Mouse (Mus musculus) midbrain, embryonic 15.5 days (tissue): ENCODE data around the gene Ermp1. TPM values are rescaled to one million over a fixed set of nuclear protein-coding genes. Genes with fewer than 3 reads are reported as not detected.
"Not testable (repeated sequence)": the region's sequence is repeated elsewhere in the genome, so short reads cannot be mapped to it uniquely, and the experiment has no call there.

ENCODE experiments used
- ATAC-seq: fragments of 200-750 bp; cut with Nextera tagmentation; replicated peaks from 2 replicates; pipeline ENCODE4 v1.8.0; 2017; ENCODE audit warnings: moderate TSS enrichment
- H3K27ac ChIP-seq: fragments of 300-500 bp; sonication (generic); 2 replicates; pipeline ENCODE4 v1.5.1; 2015; ENCODE audit warnings: mild to moderate bottlenecking, inconsistent platforms
- H3K27me3 ChIP-seq: fragments of 300-500 bp; sonication (generic); replicated peaks from 2 replicates; pipeline ENCODE4 v1.6.1; 2015; ENCODE audit warnings: inconsistent platforms
- H3K36me3 ChIP-seq: fragments of 300-500 bp; sonication (generic); replicated peaks from 2 replicates; pipeline ENCODE4 v1.6.1; 2015; ENCODE audit warnings: inconsistent platforms
- H3K4me1 ChIP-seq: fragments of 300-500 bp; sonication (generic); 2 replicates; pipeline ENCODE4 v1.6.1; 2015; ENCODE audit warnings: inconsistent platforms
- H3K4me2 ChIP-seq: fragments of 300-500 bp; sonication (generic); 2 replicates; pipeline ENCODE4 v1.6.1; 2015; ENCODE audit warnings: inconsistent platforms, mild to moderate bottlenecking, moderate library complexity
- H3K4me3 ChIP-seq: fragments of 300-500 bp; sonication (generic); 2 replicates; pipeline ENCODE4 v1.5.1; 2015; ENCODE audit warnings: mild to moderate bottlenecking, inconsistent platforms
- H3K9ac ChIP-seq: fragments of 300-500 bp; sonication (generic); 2 replicates; pipeline ENCODE4 v1.6.1; 2015; ENCODE audit warnings: mild to moderate bottlenecking, inconsistent platforms
- H3K9me3 ChIP-seq: fragments of 300-500 bp; sonication (generic); 2 replicates; pipeline ENCODE4 v1.6.1; 2016; ENCODE audit warnings: inconsistent platforms
- WGBS: fragments of 180-500 bp; shearing (Covaris S2); methylation state at CpG from one replicate; pipeline ENCODE4 v1.1.7; 2015; ENCODE audit warnings: mixed read lengths; 5-methylcytosine and 5-hydroxymethylcytosine counted together
- polyA plus RNA-seq: library from polyadenylated mRNA; unstranded; fragments of >200 nt; fragmentation: Nextera tagmentation; extraction: Ambion mirVana; gene quantifications from 2 replicates; pipeline ENCODE4 v1.2.1, GENCODE M21; 2015

The Ermp1 gene
- polyA plus RNA-seq, 1 experiment from 2014 or later: 9.0 TPM

GRCm38 (mm10) chr19:29610907-29611306 lies 37.3 kb downstream of the Ermp1 start:
- Histone ChIP-seq H3K27ac (no peak overlapping the region), H3K27me3 (no peaks in the 10 kb centered on the region), H3K4me3 (no peak overlapping the region), H3K36me3 (no peaks in the 10 kb centered on the region), H3K4me1 (no peaks in the 10 kb centered on the region), H3K4me2 (no peak overlapping the region), H3K9me3 (no peaks in the 10 kb centered on the region), H3K9ac (no peak overlapping the region)
- no peak for ATAC-seq
- WGBS: 91% methylated on average over 10 of the region's 10 CpGs

GRCm38 (mm10) chr19:29608212-29608611 lies 40.0 kb downstream of the Ermp1 start:
- Histone ChIP-seq H3K9ac (no peak overlapping the region), H3K4me1 (no peaks in the 10 kb centered on the region), H3K36me3 (0 out of 2 replicates have a peak, but pooled peaks cover 4% of the 10 kb centered on the region), H3K4me3 (no peak overlapping the region), H3K9me3 (no peaks in the 10 kb centered on the region), H3K27me3 (no peaks in the 10 kb centered on the region), H3K27ac (no peak overlapping the region), H3K4me2 (no peak overlapping the region)
- no peak for ATAC-seq
- WGBS: 86% methylated on average over 4 of the region's 4 CpGs

- WGBS: 91% methylated on average over 4 of the region's 4 CpGs
- H3K9me3 ChIP-seq: no peaks in the 10 kb centered on the region
- no peak for ATAC-seq
Measured at GRCm38 (mm10) chr19:29607521-29607920, 40.7 kb downstream of the Ermp1 start.

GRCm38 (mm10) chr19:29604653-29605052 lies 43.6 kb downstream of the Ermp1 start:
- Histone ChIP-seq H3K9ac (no peak overlapping the region), H3K4me3 (no peak overlapping the region), H3K4me1 (no peaks in the 10 kb centered on the region), H3K4me2 (no peak overlapping the region), H3K27me3 (no peaks in the 10 kb centered on the region), H3K36me3 (peaks cover 17% of the 10 kb centered on the region; the same call in 1 of the 2 replicates), H3K27ac (no peak overlapping the region), H3K9me3 (no peaks in the 10 kb centered on the region)
- no peak for ATAC-seq
- 94% methylated on average over 3 of the region's 3 CpGs for WGBS

More at GRCm38 (mm10) chr19:29607521-29607920, 40.7 kb downstream of the Ermp1 start:
- Histone ChIP-seq H3K4me1 (no peaks in the 10 kb centered on the region), H3K9ac (no peak overlapping the region), H3K36me3 (peaks cover 9% of the 10 kb centered on the region; the same call in 1 of the 2 replicates), H3K4me3 (no peak overlapping the region), H3K27me3 (no peaks in the 10 kb centered on the region), H3K27ac (no peak overlapping the region), H3K4me2 (no peak overlapping the region)

GRCm38 (mm10) chr19:29603548-29604353 lies 44.5 kb downstream of the Ermp1 start:
- no peak for ATAC-seq
- H3K4me2 ChIP-seq: no peak overlapping the region
- H3K4me3 ChIP-seq: no peak overlapping the region
- peaks cover 22% of the 10 kb centered on the region; the same call in 1 of the 2 replicates for H3K36me3 ChIP-seq
- no peaks in the 10 kb centered on the region for H3K9me3 ChIP-seq
- H3K9ac ChIP-seq: no peak overlapping the region
- no peak overlapping the region for H3K27ac ChIP-seq
- WGBS: 89% methylated on average over 14 of the region's 14 CpGs
- no peaks in the 10 kb centered on the region for H3K27me3 ChIP-seq
- no peaks in the 10 kb centered on the region for H3K4me1 ChIP-seq

GRCm38 (mm10) chr19:29598981-29599380 lies 49.2 kb downstream of the Ermp1 start:
- no peak overlapping the region for H3K27ac ChIP-seq
- no peaks in the 10 kb centered on the region for H3K4me1 ChIP-seq
- no peaks in the 10 kb centered on the region for H3K9me3 ChIP-seq
- no peak overlapping the region for H3K4me3 ChIP-seq
- no peak overlapping the region for H3K4me2 ChIP-seq
- 95% methylated on average over 5 of the region's 5 CpGs for WGBS
- ATAC-seq: no peak
- H3K9ac ChIP-seq: no peak overlapping the region
- peaks cover 39% of the 10 kb centered on the region for H3K36me3 ChIP-seq
- no peaks in the 10 kb centered on the region for H3K27me3 ChIP-seq

- Histone ChIP-seq H3K9ac (no peak overlapping the region), H3K4me3 (no peak overlapping the region), H3K27ac (no peak overlapping the region), H3K4me2 (no peak overlapping the region), H3K9me3 (no peaks in the 10 kb centered on the region), H3K27me3 (no peaks in the 10 kb centered on the region), H3K4me1 (no peaks in the 10 kb centered on the region), H3K36me3 (peaks cover 26% of the 10 kb centered on the region)
- WGBS: 94% methylated on average over 2 of the region's 2 CpGs
- no peak for ATAC-seq
Measured at GRCm38 (mm10) chr19:29596985-29597384, 51.2 kb downstream of the Ermp1 start.

GRCm38 (mm10) chr19:29596276-29596675 lies 51.9 kb downstream of the Ermp1 start:
- 96% methylated on average over 3 of the region's 3 CpGs for WGBS
- Histone ChIP-seq H3K4me1 (no peaks in the 10 kb centered on the region), H3K4me2 (no peak overlapping the region), H3K9me3 (no peaks in the 10 kb centered on the region), H3K36me3 (peaks cover 26% of the 10 kb centered on the region), H3K27ac (no peak overlapping the region), H3K4me3 (no peak overlapping the region), H3K27me3 (no peaks in the 10 kb centered on the region), H3K9ac (no peak overlapping the region)
- ATAC-seq: no peak

- 47% methylated on average over 3 of the region's 3 CpGs for WGBS
- H3K4me1 ChIP-seq, H3K4me2 ChIP-seq, H3K27ac ChIP-seq, ATAC-seq, H3K9me3 ChIP-seq, H3K4me3 ChIP-seq, H3K9ac ChIP-seq, H3K27me3 ChIP-seq: not testable (repeated sequence)
- H3K36me3 ChIP-seq: peaks cover 25% of the 10 kb centered on the region
Measured at GRCm38 (mm10) chr19:29593783-29594182, 54.4 kb downstream of the Ermp1 start.

- Histone ChIP-seq H3K4me1 (no peaks in the 10 kb centered on the region), H3K4me3 (no peak overlapping the region), H3K27ac (no peak overlapping the region), H3K4me2 (no peak overlapping the region), H3K9me3 (no peaks in the 10 kb centered on the region), H3K27me3 (no peaks in the 10 kb centered on the region), H3K36me3 (peaks cover 21% of the 10 kb centered on the region), H3K9ac (no peak overlapping the region)
- ATAC-seq: no peak
- 84% methylated on average over 6 of the region's 6 CpGs for WGBS
Measured at GRCm38 (mm10) chr19:29583734-29584133, 64.5 kb downstream of the Ermp1 start.

GRCm38 (mm10) chr19:29582439-29582838 lies 65.8 kb downstream of the Ermp1 start:
- no peak overlapping the region for H3K4me3 ChIP-seq
- 92% methylated on average over 2 of the region's 2 CpGs for WGBS
- no peak for ATAC-seq

GRCm38 (mm10) chr19:29566512-29566911 lies 81.7 kb downstream of the Ermp1 start:
- no peak for ATAC-seq
- Histone ChIP-seq H3K9ac (no peak overlapping the region), H3K9me3 (no peaks in the 10 kb centered on the region), H3K4me3 (no peak overlapping the region), H3K27me3 (no peaks in the 10 kb centered on the region), H3K4me2 (no peak overlapping the region), H3K36me3 (peaks cover 8% of the 10 kb centered on the region; the same call in 1 of the 2 replicates), H3K4me1 (no peaks in the 10 kb centered on the region), H3K27ac (no peak overlapping the region)
- WGBS: 100% methylated on average over 1 of the region's 1 CpGs

More at GRCm38 (mm10) chr19:29582439-29582838, 65.8 kb downstream of the Ermp1 start:
- Histone ChIP-seq H3K9ac (no peak overlapping the region), H3K4me1 (no peaks in the 10 kb centered on the region), H3K4me2 (no peak overlapping the region), H3K27me3 (no peaks in the 10 kb centered on the region), H3K36me3 (0 out of 2 replicates have a peak, but pooled peaks cover 12% of the 10 kb centered on the region), H3K9me3 (no peaks in the 10 kb centered on the region), H3K27ac (no peak overlapping the region)
